In genomic region chrX:109734961-109735537, GRCm38 (mm10) we compare ENCODE assay signal across 10 mouse cellular contexts.
A peak's percentile ranks its signal among the peaks of the same experiment; 100 is the strongest.
DNase-seq lines count a peak whose midpoint lies in the region; ATAC-seq and TF ChIP-seq lines count a peak whose summit lies in the region.
"Had no signal": no experiment of that assay in that cellular context is flagged by ENCODE, and none has a peak within 500 bp of the region (broad histone marks: within the 10 kb centered on the region; RNA-seq: fewer than 3 reads in every experiment).

No protein-coding gene starts in this region.

- H3K4me2 ChIP-seq in intestine, postnatal 0 days (replicated peaks; ENCODE audit: low read depth), result no peak overlapping the region
- H3K4me2 ChIP-seq in intestine, embryonic 15.5 days (replicated peaks), result no peak overlapping the region
- H3K4me2 ChIP-seq in embryonic facial prominence, embryonic 14.5 days (ENCODE audit: low read depth, low read length), result no peak overlapping the region
- H3K4me2 ChIP-seq: lung, embryonic 15.5 days had no signal

- no peak for ATAC-seq in intestine, postnatal 0 days
- ATAC-seq in intestine, embryonic 15.5 days, result no peak
- no peak for ATAC-seq in embryonic facial prominence, embryonic 14.5 days (ENCODE audit: low read depth)
- ATAC-seq in CD4-positive, CD25-positive, alpha-beta regulatory T cell, adult 4 months, result no peak

- 50% methylated on average over 4 of the region's 4 CpGs for WGBS in intestine, postnatal 0 days
- 55% methylated on average over 4 of the region's 4 CpGs for WGBS in intestine, embryonic 15.5 days
- WGBS in embryonic facial prominence, embryonic 14.5 days, result 50% methylated on average over 4 of the region's 4 CpGs

- no peaks in the 10 kb centered on the region for H3K36me3 ChIP-seq in intestine, postnatal 0 days (ENCODE audit: control insufficient read depth, insufficient read depth)
- H3K36me3 ChIP-seq in intestine, embryonic 15.5 days, result no peaks in the 10 kb centered on the region
- H3K36me3 ChIP-seq in E14TG2a.4 (ENCODE audit: insufficient read depth, low read length), result no peaks in the 10 kb centered on the region
- no peaks in the 10 kb centered on the region for H3K36me3 ChIP-seq in embryonic facial prominence, embryonic 14.5 days (ENCODE audit: control insufficient read depth, insufficient read depth, low read length)
- H3K36me3 ChIP-seq: lung, embryonic 15.5 days had no signal

- no peak overlapping the region for H3K4me3 ChIP-seq in intestine, postnatal 0 days (ENCODE audit: low read depth, low read length)
- H3K4me3 ChIP-seq in intestine, embryonic 15.5 days (replicated peaks), result no peak overlapping the region
- no peak overlapping the region for H3K4me3 ChIP-seq in E14TG2a.4 (replicated peaks; ENCODE audit: low read length)
- H3K4me3 ChIP-seq in embryonic facial prominence, embryonic 14.5 days (ENCODE audit: low read depth, low read length), result no peak overlapping the region
- H3K4me3 ChIP-seq: lung, embryonic 15.5 days had no signal

- no peaks in the 10 kb centered on the region for H3K4me1 ChIP-seq in intestine, postnatal 0 days (replicated peaks; ENCODE audit: control insufficient read depth, insufficient read depth, low read length)
- no peaks in the 10 kb centered on the region for H3K4me1 ChIP-seq in intestine, embryonic 15.5 days (replicated peaks)
- no peaks in the 10 kb centered on the region for H3K4me1 ChIP-seq in E14TG2a.4 (replicated peaks; ENCODE audit: low read depth, low read length)
- no peaks in the 10 kb centered on the region for H3K4me1 ChIP-seq in embryonic facial prominence, embryonic 14.5 days (ENCODE audit: control insufficient read depth, insufficient read depth, low read length)
- H3K4me1 ChIP-seq: lung, embryonic 15.5 days had no signal

- no peak overlapping the region for H3K9ac ChIP-seq in intestine, postnatal 0 days (ENCODE audit: low read depth, low read length)
- no peak overlapping the region for H3K9ac ChIP-seq in intestine, embryonic 15.5 days
- no peak overlapping the region for H3K9ac ChIP-seq in embryonic facial prominence, embryonic 14.5 days (ENCODE audit: low read depth, low read length)
- H3K9ac ChIP-seq: lung, embryonic 15.5 days had no signal

- DNase-seq in 3T3-L1 (ENCODE audit: low read depth, low spot score), result peak; percentile 39
- DNase-seq in embryonic facial prominence, embryonic 14.5 days (ENCODE audit: low spot score), result peak; percentile 8
- DNase-seq in adrenal gland, postnatal 14 days, result no peak
- no peak for DNase-seq in MN1 (ENCODE audit: low spot score)
- DNase-seq: spleen, adult 18-20 months had no signal

- no peaks in the 10 kb centered on the region for H3K9me3 ChIP-seq in intestine, postnatal 0 days (ENCODE audit: control insufficient read depth)
- no peaks in the 10 kb centered on the region for H3K9me3 ChIP-seq in intestine, embryonic 15.5 days
- no peaks in the 10 kb centered on the region for H3K9me3 ChIP-seq in E14TG2a.4 (ENCODE audit: low read length)
- no peaks in the 10 kb centered on the region for H3K9me3 ChIP-seq in embryonic facial prominence, embryonic 14.5 days (ENCODE audit: control insufficient read depth, low read length)
- H3K9me3 ChIP-seq: lung, embryonic 15.5 days had no signal

- peak; percentile 25; the same call in 1 of the 2 replicates for TF ChIP-seq CTCF in intestine, postnatal 0 days (IDR thresholded peaks at IDR 0.05; ENCODE audit: low read depth)
- TF ChIP-seq CTCF in E14TG2a.4 (conservative IDR thresholded peaks at IDR 0.05; ENCODE audit: low read length), result peak; percentile 10; the same call in 1 of the 2 replicates

- H3K27ac ChIP-seq in intestine, postnatal 0 days (ENCODE audit: low read depth, low read length), result no peak overlapping the region
- H3K27ac ChIP-seq in intestine, embryonic 15.5 days, result no peak overlapping the region
- no peak overlapping the region for H3K27ac ChIP-seq in embryonic facial prominence, embryonic 14.5 days (replicated peaks; ENCODE audit: low read depth, low read length)
- H3K27ac ChIP-seq: lung, embryonic 15.5 days had no signal

- no peaks in the 10 kb centered on the region for H3K27me3 ChIP-seq in intestine, postnatal 0 days (replicated peaks; ENCODE audit: control insufficient read depth, insufficient read depth, low read length)
- no peaks in the 10 kb centered on the region for H3K27me3 ChIP-seq in intestine, embryonic 15.5 days (replicated peaks)
- no peaks in the 10 kb centered on the region for H3K27me3 ChIP-seq in E14TG2a.4 (ENCODE audit: insufficient read depth, low read length)
- no peaks in the 10 kb centered on the region for H3K27me3 ChIP-seq in embryonic facial prominence, embryonic 14.5 days (replicated peaks; ENCODE audit: control insufficient read depth, insufficient read depth, low read length)
- H3K27me3 ChIP-seq: lung, embryonic 15.5 days had no signal

Comparison
In these comparisons a context has a peak if more than half of its experiments do, and no peak if none do; other contexts are left out.
1. DNase-seq: peak in 3T3-L1 (single experiment) and embryonic facial prominence, embryonic 14.5 days (single experiment); none in adrenal gland, postnatal 14 days (single experiment) and MN1 (single experiment).